Mouse (Mus musculus): Measurements from ENCODE around the gene H2-M10.4.

DNA sequence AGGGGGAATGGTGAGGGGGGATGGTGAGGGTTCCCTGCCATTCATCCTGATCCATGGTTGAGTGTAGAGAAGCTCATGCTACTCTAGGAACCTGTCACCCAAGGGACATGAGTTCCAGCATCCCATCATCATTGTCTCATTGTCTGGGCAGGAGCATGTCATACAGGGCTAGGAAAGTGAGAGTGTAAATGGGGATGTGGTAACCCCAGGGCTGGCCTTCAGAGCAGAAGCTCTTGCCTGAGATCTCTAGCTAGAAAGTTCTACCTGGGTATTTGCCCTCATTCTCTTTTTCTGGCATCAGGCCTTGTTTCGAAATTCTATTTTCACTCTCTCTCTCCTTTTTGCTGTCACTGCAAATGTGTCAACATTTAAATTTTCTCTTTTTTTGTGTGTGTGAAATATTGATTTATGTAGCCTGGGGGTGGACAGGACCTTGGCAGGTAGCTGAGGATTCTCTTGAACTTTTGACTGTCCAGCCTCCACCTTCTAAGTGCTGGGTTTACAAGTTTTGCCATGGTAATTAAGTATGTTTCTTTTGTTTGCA lies 24.6 kb upstream of the H2-M10.4 start:
- no peak for TF ChIP-seq CTCF (IDR thresholded peaks at IDR 0.05; ENCODE audit: low read depth, low read length)
- TF ChIP-seq POLR2A (IDR thresholded peaks at IDR 0.05; ENCODE audit: extremely low read depth, insufficient read depth, low read length), result no peak

Data from liver, adult 2 months (tissue).